Mouse (Mus musculus) hematopoietic stem cell, adult 5-6 weeks (primary cell): ENCODE measurements at regions not wholly inside any gene's neighbourhood (a gene's known extent, or its start where the extent isn't known, plus 50 kb on each side); places are given as distances from the start of the nearest gene placed in this dataset.

Source experiments
- ATAC-seq, 2 experiments: fragments of 125-278 bp in 1 of 2; replicated peaks in 1 of 2; 2 replicates each; pipeline ENCODE4 v1.8.0; 2016 to 2017; ENCODE audit warnings: inconsistent platforms in 2 of 2, mild to moderate bottlenecking in 2 of 2, moderate number of reproducible peaks in 2 of 2, low read depth in 1 of 2, moderate TSS enrichment in 1 of 2; ENCODE audit not compliant: low FRiP score in 2 of 2, poor library complexity in 2 of 2, severe bottlenecking in 2 of 2, insufficient read depth in 1 of 2, low TSS enrichment in 1 of 2

DNA sequence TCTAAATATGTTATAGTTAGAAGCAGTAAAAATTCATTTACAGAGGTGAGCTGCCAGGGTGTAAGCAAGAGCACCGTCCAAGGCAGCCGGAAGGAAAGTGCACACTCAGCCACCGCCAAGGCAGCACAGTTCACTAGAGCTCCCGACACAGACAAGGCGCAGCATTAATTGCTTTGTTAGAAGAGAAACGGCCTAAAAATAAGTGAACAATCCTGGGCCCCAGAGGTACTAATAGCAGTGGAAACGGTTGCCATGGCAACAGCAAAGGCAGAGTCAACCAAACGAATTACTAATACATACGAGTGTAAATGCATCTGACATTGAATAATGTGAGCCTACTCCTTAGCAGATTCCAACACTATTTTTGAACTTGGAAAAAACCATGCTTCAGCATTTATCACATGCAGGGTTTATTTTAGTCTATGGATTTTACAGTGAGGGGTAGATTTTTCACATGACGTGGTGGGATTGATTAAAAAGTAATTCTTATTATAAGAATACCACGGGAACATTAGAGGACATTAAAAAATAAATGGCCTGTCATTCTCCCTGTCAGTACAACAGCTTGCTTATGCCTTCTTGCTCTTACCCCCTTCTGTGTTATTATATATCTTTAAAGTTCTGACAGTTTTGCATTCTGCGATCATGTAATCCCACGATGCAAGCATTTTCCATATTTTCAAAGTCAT is 62.5 kb downstream of the Cavin4 start:
- no peak for ATAC-seq

DNA sequence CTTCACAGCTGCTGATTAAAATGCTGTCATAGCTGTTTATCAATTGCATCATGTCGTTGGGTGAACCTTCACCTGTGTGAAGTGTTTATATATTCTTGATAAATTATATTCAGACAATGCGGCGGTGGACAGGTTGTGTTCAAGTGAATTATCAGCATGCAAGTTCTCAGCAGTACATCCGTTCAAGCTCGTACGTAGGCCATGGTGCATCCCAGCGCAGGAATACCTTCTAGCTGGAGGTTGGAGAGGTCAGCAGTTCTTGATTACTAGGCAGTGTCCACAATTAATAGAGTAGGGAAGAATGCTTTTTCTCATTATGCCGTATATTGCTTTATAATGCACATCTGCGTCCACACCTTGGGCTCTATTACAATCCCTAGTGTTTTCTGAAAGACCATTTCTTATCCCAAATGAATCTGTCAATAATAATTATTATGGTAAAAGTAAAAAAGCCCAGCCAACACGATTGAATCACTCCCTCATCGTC is 63.1 kb downstream of the Cavin4 start:
- no peak for ATAC-seq

DNA sequence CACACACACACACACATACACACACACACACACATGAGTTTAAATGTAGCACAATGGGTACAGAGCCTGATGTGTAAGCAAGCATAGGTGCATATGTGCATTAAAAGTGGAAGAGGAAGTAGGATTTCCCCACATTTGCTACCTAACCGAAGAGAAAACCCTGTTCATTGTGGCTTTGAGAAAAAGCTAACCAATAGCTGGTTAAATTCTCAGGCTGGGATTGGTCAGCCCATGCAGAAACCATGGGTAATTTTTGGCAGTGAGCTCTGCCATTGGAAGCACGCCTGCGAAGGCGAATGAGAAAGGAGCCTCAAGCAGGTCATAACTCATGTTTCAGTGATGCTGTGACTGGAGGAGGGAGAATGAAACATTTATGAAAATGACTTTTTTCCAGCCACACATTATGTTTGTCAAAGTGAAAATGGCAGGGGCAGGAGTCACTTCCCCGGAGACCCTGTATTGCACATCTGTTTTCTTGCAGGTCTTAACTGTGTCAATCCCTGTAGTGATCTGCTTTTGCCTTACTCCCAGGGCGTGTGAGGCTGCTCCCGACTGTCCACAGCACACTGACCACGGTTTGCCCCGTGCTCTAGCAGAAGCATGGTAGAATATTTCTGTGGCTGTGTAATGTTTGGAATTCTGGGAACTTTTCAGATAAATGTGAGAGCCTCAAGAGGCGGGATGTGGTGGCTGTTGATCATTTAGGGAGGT is 71.7 kb downstream of the Cavin4 start:
- ATAC-seq: peak; percentile 85 to 88

DNA sequence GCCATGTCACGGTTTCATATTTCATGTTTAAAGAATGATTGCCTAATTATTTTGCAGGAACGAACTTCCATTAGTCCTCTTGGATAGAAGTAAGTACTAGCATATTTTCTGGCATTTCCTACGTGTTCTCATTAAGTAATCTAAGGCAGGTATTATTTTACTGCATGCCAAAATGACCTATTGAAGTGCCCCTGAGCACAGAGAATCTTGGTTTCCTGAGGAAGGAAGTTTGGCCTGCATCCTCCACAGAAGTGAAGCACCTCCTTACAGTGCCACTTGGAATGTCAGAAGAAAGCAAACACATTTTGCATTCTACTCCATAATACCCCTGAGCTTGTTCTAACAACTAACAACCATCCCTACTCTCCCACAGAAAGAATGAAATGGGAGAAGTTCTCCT is 82.9 kb downstream of the Cavin4 start:
- peak in 1 of 2 experiments; percentile 39; a peak in 1 of 4 replicates for ATAC-seq

DNA sequence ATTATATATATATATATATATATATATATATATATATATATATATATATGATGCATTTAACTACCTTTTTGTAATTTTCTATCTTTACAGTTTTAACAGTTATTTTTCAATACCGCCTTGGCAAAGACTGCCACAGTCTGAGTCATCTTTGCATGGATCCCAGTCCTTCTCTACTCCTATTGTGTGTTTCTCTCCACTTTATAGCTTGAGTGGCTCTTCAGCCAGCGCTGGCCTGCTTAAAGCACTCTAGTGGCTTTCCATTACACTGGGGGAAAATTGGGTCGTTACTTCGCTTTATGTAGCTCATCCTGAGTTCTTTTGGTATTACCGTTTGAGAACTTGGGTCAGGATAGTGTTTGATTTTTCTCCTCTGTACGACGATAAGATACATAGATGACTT is 86.3 kb downstream of the Cavin4 start:
- no peak for ATAC-seq

DNA sequence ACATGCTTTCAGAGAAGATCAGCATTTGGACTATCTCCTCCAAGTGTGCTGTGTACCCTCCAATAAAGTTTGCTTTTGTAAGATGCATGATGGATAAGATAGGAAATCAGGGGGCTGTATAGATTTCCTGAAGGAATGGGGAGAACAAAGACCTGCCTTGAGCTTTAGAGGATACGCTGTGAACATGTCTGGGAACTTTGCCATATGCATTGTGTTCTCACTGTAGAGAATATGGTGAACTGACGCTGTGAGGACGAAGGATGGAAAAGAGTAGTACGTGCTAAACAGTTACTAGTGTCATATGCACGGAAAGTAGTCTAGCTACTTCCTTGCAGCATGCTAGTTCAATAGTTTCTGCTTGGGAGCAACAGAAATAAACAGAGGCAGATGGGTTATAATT is 86.8 kb downstream of the Cavin4 start:
- no peak for ATAC-seq

DNA sequence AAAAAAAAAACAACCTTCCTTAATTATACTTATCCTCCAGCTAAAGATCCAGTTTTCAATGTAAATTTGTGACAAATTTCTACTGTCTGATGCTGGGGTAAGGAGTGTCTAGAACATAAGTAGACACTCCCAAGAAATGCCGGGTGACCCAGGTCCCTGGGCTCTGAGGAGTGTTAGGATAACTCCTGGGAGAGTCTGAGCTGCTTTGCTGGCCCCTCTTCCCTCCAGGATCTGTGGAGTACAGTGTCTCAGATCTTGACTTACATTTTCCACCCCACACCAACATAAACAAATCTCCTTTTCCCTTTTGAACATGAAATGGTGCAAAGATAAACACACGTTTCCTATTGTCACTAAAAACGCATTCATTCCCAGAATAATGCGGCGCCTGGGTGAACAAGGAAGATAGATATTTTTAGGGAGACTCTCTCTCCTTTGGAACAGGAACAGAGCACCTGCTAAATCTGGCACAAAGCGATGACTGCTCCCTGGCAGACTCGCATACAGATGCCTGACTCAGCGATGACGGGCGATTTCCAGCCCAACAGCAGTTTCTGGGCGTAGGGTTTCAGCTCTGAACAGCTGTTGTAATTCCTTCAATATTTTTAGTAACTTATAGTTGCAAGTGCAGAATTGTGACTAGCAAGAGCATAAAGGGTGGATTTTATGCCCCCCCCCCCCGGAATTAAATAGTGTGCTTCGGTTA is 91.3 kb downstream of the Cavin4 start:
- peak in 1 of 2 experiments; percentile 67; a peak in 2 of 4 replicates for ATAC-seq

DNA sequence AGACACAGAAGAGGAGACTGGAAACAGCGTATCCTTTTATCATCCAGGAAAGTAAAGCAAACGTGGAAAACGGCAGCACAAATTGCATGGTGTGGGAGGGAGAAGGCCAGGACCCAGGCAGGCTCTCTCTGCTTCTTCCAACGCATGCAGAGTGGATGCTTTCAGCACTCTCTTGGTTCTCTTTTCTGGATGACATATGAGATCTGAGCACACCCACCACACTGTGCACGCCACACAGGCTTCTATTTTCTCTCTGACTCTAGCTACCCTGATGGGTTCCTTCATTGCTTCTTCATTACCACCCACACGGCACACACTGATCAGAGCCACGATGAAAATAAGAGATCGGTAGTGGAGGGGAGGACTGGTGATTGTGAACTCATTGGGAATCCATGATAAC is 97.3 kb downstream of the Cavin4 start:
- ATAC-seq: no peak

DNA sequence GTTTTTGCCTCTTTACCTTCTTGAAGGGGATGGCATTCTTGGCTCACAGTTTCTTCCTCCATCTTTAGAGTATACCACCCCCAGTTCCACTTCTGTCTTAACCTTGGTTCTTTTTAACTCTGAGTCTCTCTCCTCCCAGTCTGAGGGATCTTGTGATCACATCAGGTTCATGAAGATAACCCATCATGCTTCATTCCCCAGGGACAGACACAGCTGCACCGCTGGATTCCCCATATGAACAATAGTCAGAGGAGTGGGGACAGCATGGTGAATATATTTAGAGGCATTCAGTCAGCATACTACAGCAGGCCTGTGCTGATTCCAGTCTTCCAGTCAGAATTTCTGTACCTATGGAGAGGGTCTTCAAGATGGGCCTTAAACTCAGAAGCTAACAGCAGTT is 103.1 kb downstream of the Cavin4 start:
- ATAC-seq: no peak

DNA sequence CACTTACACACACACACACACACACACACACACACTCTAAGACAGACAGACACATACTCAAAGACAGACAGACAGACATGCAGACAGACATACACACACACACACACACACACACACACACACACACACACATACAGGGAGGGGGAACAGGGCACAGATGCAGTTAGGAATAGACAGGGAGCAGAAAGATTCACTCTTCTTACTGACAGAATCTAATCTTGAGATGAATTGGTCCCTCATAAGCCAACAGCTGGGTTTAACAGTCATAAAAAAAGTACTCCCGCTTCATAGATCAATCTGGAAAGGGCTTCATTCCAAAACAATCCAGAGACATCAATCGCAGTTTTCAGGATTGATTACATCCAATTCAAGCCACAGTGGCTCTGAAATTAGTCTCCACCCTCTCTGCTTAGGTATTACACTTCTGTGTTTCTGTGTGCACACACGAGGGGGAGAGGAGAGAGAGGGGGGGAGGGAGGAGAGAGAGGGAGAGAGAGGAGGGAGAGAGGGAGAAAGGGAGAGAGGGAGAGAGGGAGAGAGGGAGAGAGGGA is 107.2 kb downstream of the Cavin4 start:
- no peak for ATAC-seq

DNA sequence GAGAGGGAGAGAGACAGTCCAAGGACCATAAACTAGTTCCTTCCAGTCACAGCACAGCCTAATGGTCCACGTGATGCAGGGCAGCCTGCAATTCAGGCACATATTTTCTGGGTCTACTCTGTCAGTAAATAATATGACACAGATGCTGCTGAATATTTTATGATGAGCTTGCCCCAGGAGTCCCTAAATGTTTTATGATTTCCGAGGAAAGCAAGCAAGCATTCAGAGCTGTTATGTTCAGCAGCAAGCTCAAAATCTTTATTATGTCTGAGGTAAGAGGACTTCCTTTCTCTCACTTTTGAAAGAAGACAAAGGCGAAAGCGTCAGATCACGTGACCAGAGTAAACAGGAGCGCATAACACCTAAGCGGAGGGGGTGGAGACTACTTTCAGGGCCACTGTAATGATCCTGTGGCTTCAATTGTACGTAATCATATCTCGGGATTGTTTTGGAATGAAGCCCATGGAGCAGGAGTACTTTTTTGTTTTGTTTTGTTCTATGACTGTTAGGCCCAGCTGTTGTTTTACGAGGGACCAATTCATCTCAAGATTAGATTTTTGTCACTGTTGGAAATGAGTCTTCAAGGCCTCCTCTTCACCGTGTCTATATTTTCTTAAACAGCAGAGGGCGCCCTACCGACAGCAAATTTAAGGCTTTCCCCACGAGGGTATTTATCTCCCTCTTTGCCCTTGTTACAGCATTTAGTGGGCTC is 107.8 kb downstream of the Cavin4 start:
- ATAC-seq: peak; percentile 42 to 56; a peak in 2 of 4 replicates

DNA sequence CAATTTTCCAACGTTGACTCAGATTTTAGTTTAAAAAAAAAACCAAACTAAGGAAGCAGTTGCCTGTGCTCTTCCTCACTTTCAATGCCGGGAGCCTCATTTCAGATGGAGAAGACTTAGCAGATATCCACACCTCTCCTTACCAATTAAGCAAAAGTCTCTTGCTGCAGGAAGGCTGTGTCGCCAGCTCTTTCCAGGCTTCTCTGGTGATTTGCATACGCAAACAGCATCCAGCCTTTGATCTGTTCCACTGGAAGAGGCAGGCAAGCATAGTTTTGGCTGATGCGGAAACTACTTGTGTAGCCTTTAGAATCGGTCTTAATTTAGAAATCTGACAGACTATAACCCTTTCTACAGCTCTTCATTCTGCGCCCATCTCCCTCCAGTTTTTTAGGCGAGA is 108.5 kb downstream of the Cavin4 start:
- ATAC-seq: no peak

DNA sequence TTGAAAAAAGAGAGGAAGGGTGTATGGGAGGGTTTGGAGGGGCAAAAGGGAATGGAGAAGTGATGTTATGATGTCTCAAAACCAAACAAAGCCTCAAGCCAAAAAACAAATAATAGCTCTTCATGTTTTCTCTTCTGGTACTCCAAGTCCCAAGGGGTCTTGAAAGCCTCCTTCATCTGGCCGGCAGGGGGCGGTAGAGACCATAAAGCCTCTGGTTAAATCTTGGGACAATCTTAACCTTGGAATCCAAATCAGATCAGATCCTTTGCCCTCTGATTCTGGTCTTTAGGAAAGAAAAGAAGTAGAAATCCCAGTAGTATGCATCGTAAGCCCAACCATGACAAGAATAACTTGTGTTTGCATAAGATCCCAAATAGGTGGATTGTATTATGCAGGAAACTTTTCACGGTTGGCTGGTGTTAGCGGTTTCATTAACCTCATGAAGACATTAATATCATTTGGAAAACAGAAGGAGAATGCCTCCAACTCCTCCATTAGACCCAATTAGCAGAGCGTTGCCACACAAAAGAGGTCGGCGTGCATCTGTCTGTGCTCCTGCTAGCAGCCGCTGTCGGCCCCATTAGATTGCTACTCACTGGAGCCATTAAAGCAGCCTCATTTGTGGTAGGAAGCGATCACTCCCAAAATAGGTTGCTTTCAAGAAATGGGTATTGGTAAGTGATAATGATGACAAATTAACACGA is 116.0 kb downstream of the Cavin4 start:
- ATAC-seq: no peak

DNA sequence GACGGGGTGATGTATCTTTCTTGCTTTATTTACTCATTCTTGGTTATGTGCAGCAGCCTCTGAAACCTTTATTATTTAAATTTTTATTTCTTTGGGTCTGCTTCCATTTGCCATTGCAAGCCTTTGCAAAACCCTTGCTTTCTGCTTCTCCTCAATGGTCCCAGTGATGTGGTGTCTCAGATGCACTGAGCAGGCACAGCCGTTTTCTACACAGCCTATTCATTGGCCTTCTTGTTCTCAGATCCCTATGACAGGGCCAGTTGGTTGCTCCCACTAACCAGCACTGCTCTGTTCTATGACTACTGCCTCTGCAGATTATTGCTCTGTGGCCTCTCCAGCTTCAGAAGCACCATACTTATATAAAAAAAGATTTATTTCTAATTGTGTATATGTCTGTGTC is 116.6 kb downstream of the Cavin4 start:
- no peak for ATAC-seq

DNA sequence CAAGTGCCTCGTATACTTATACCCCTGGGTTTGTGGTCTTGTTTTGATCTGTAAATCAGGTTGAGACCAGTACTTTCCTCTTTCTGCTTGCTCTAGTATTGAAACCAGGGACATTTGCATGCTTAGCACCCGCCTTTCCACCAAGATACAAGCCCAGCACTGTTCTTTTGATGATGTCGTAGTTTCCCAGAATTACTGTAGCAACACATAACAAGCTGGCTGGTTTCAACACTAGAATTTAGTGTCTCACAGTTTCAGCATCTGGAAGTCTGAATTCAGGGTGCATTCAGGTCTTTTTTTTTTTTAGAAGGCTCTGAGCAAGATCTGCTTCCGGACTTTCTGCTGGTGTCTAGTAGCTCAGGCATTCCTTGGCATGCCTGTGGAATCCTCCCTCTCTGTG is 117.8 kb downstream of the Cavin4 start:
- ATAC-seq: no peak

DNA sequence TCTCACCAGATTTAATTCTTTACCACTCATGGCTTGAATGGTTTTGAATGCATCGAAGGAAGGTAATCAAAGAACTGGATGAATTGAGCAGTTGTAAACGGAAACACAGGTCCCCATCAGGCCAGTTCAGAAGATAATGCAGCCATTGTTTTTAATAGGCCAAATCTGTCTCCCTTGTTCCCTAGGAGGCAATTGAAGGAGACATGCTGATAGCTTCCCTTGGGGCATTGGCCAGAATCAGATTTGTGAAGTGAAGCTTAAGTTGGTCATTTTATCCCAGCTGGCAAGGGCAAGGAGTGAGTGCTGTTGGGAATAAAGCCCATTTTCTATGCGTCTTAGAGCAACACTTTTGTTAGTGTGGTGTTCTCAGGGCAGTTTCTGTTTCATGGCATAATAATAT is 119.4 kb downstream of the Cavin4 start:
- no peak for ATAC-seq

DNA sequence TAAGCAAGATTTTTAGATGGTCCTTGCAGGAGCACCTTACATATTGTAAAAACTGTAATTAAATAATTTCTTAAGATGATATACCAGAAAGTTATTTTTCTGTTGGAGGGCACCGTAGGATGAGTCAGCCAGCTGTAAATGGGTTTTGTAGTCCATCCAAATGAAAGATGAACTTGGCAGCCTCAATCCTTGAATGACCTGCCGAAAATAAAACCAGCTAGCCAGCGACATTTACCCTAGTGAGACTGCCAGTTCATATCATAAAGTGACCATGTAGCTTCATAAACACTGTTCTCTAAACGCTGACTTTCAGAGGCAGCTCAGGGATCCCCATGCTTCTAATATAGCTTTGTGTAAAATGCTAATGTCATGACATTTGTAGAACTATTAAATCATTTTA is 127.8 kb downstream of the Cavin4 start:
- no peak for ATAC-seq
